Mouse (Mus musculus) cerebellum, postnatal 36 days (tissue): Measurements from ENCODE around the gene Cd19.
"Not testable (repeated sequence)": the region's sequence is repeated elsewhere in the genome, so short reads cannot be mapped to it uniquely, and the experiment has no call there.

Experiments
- DNase-seq, 2 experiments: peaks; one replicate each; pipeline ENCODE4 v3.0.0; 2021 to 2022; ENCODE audit warnings: mixed read lengths in 2 of 2

Gene Cd19

GRCm38 (mm10) chr7:126430167-126430566, 15.5 kb upstream of the Cd19 start:
- no peak for DNase-seq

DNA sequence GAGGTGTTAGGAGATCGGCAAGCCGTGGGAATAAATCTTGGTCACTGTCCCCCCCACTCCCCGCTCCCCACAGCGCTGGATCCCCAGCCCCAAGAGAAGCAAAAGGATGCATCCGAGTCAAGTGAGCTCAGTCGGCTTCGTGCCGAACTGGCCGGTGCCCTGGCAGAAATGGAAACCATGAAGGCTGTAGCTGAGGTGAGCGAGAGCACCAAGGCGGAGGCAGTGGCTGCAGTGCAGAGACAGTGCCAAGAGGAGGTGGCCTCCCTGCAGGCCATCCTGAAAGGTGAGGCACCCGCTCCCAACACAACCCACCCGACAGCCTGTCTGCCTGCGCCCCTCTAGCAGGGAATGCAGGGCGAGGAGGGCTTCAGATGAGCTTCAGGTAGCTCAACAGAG, 14.8 kb upstream of the Cd19 start:
- no peak for DNase-seq

DNA sequence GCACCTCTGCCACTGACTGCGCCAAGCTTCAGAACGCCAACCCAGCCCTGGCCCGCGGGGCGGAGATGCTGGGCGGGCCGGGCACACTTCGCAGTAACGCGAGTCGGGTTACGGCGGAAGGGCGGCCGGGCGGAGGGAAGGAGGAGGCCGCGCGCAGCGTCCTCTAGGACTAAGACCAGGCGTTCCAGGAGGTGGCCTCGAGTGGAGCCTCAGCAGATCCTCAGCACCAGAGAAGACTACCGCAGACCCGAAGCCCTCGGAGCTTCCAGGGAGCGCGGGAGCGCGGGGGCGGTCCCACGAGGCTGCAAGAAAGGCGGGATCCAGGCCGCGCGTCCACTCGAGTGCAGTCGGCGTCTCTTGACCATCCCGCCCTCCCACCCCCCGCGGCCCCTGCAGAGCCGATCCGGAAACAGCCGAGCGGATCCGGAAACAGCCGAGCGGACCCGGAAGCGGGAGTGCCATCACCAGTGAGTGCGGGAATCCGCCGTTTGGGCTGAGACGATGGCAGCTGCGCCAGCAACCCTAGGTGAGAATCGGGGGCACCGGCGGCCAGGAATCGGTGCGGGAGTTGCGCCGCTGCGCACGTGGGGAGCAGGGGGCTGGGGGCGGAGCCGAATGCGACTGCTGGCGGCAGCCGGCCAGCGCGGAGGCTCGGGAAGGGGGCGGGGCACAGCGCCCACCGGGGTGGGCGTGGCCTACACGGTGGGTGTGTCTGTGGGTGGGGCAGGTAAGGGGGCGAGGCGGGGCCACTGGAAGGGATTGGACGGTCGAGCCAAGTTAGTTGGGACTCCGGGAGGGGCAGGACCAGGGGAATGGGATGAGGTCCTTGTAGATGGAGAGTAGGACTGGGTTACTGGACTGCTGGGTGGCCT, 14.2 kb upstream of the Cd19 start, which contains the start of gene Rabep2:
TSS of gene Rabep2 (plus strand) at position 129 of the 872 bp plus-strand sequence.
- peak; percentile 99 for DNase-seq

GRCm38 (mm10) chr7:126428154-126428553, 13.5 kb upstream of the Cd19 start:
- peak in 1 of 2 experiments; percentile 5 for DNase-seq

DNA sequence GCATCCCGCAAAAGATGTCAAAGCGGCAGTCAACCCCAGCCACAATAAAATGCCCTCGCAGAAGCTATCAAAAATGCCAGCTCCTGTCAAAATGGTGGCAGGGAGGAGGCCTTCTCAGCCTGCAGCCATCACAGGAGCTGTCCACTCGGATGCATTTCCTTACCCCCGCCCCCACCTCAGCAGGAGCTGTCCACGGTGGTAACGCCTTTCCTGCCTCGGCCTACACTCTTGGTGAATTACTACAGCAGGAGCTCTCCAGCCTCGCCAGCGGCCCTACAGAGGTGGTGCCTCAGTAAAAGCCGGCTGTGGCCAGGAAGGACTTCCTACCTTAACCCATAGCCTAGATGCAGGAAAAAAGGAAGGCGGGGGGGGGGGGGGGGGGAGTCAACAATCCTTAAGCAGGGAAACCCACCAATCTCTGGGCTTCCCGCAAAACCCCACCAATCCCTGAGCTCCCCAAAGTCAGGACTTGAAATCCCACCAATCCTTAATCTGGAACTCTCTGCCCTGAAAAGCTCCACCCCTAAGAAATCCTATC, 12.7 kb upstream of the Cd19 start:
- DNase-seq, result no peak

DNA sequence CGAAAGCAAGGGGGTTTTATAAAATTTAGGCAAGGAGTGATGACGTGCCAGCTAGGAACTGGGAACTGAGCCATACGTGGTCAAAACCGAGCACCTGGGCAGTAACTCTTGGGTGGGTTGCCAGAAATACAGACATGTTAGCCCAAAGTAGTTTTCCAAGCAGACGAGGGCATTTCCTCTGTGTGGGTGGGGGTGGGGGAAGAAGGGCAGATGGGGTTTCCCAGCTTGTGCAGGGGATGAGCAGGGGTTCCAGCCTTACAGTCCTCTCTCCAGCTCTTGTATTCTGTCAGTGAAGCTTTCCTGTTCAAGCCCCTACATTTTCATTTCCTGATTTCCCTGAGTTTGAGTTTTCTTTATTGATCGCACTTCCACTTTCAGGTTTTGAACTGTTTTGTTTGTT, 9.5 kb upstream of the Cd19 start:
- DNase-seq, result no peak

GRCm38 (mm10) chr7:126421756-126422155, 7.1 kb upstream of the Cd19 start:
- DNase-seq, result no peak

DNA sequence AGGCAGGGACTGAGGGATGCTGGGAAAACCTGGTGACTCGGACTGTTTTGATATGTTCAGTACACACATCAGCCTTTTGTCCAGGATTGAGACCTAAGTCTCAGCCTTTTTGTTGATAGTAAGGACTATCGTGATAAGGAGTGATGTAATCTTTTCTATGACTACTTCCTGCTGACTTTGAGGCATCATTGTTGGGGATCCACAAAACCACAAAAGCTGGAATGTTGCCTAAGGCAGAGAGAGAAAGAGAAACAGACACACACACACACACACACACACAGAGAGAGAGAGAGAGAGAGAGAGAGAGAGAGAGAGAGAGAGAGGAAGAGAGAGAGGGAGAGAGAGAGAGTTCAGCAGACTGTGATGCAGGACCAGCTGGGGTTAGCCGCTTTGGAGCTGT, 3.8 kb upstream of the Cd19 start:
- DNase-seq, result no peak

GRCm38 (mm10) chr7:126417606-126418005, 2.9 kb upstream of the Cd19 start:
- DNase-seq, result no peak

DNA sequence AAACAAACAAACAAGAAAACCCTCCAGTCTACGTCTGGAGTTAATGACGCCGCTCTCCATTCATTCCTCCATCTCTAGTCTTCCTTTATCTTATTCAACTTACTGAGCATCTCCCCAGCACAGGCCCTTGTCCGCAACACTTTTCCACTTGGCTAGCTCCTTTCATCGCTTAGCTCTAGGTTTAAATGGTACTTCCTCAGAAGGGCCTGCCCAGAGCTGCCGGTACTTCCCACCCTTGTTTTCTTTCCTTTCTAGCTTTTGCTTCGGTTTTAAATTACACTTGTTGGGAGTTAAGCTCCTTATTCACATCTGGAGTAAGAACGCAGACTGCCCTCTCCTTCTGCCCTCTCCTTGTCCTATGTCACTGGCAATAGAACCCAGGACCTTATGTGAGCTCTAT, 2.4 kb upstream of the Cd19 start:
- DNase-seq, result no peak

DNA sequence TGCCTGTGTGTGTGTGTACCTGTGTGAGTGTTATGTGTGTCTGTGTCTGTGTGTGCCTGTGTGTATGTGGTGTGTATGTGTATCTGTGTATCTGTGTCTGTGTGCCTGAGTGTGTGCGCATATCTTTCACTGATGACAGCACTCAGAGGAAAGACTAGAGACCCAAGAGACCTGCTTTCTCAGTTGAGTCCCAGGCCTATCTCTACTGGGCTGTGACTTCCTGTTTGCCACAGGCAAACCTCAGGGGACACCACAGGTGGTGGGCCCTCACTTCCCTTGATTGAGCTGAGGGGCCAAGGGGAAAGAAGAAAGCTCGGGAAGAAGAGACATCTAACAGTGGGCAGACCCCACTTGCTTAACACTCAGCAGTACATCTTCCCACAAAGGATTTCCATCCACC, 1.9 kb upstream of the Cd19 start:
- DNase-seq, result no peak

DNA sequence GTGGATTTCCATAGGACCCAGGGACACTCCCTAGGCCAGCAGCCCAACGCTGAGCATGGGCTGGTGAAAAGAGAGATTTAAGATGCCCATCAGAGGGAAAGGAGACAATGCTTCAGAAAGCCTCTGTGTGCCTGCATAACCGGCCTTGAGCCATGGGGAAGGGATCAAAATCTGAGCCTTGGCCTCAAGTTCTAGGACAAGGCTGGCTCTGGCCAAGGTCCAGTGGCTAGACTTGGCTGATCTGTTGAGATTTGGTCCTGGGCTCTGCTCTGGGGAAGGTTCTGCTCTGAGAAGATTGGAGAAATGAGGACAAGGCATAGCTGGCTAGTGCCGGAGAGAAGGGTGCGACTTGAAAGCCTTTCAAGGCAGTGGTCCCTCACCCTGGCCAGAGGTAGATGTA, 3.6 kb downstream of the Cd19 start:
- DNase-seq, result no peak

DNA sequence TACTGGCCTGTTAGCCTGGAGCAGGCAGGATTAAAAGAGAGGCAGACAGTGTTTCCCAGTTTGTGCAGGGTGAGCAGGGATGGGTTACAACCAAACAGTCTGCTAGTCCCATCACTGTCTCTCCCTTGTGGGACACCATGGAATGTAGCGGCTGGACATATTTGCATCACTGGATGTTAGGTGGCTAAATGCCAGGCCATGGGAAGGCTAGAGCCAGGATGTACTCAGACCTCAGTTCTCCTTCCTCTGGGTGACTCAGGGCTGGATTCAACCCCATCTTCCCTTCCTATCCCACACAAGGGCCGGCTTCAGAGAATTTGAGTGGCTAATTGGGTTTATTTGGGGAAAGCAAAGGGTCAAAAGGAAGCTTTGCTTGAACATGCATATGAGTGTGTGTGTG, 6.0 kb downstream of the Cd19 start:
- no peak for DNase-seq

GRCm38 (mm10) chr7:126402518-126402917, 12.2 kb downstream of the Cd19 start:
- DNase-seq, result not testable (repeated sequence)

GRCm38 (mm10) chr7:126399548-126399947, 15.1 kb downstream of the Cd19 start:
- DNase-seq, result peak; percentile 89

- no peak for DNase-seq
Measured at GRCm38 (mm10) chr7:126397822-126398221, 16.9 kb downstream of the Cd19 start.

DNA sequence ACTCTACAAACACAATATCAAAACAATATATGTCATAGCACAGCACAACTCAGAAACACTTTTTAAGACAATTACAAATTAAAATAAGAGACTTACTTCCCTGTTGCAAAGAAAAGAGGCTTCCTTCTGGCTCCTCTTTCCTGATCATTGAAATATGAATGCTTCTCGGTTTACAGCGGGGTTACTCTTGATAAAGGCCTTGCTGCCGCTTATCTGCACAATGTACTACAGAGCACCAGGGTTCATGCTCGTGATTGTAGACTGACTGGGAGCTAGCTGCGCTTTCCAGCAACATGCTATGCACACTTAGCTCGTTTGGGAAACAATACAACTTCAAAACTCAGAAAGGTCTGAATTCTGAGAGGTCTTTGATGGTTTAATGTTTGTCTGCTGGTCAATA, 17.5 kb downstream of the Cd19 start:
- DNase-seq, result no peak

- DNase-seq, result peak; percentile 91 to 99
Measured at GRCm38 (mm10) chr7:126396298-126397119, 18.2 kb downstream of the Cd19 start, which contains the start of gene Nfatc2ip. Nfatc2ip (minus strand) TSS chr7:126396737.

- not testable (repeated sequence) for DNase-seq
Measured at GRCm38 (mm10) chr7:126392086-126392884, 22.4 kb downstream of the Cd19 start.

- no peak for DNase-seq
Measured at GRCm38 (mm10) chr7:126388185-126388584, 26.5 kb downstream of the Cd19 start.

DNA sequence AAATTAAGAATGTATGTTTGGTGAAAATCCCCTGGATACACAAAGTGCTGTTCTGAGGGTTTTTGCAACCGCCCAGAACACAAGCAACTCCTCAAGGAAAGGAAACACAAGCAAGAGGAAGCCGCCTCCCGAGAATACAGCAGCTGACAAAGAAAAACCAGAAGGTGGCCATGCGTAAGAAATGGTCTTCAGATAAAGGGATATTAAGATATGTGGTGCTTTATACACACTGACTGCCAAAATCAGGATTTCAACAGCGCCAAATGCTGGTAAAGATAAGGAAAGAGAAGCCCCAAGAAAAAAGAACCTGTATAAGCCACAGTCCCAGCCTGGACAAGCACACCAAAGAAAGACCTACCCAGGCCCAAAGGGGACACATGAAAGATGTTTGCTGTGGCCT, 31.1 kb downstream of the Cd19 start:
- DNase-seq, result no peak
